Mouse (Mus musculus): Measurements from ENCODE around the gene Slc38a11. TPM values are rescaled to one million over a fixed set of nuclear protein-coding genes. Genes with fewer than 3 reads are reported as not detected.
A peak's percentile ranks its signal among the peaks of the same experiment; 100 is the strongest.

The Slc38a11 gene
- polyA plus RNA-seq, 1 experiment from 2014 or later = 0.31 TPM

DNA sequence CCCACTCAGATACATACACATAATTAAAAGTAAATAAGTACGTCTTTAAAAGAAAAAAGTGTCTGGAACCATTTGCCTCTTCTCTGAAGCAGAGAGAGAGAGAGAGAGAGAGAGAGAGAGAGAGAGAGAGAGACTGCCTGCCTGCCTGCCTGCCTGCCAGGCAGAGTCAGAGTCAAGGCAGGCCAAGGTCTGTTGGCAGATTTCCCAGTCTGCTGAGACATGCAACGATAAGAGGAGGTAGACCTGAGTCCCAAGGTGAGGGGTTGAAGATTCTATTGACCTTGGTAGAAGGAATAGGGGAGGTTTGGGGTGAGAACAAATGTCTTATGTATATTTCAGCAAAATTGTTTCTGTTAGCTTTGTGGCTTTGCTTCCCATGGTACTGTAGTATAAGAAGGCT lies 42.9 kb downstream of the Slc38a11 start:
- 35% methylated on average over 2 of the region's 2 CpGs for WGBS
- Histone ChIP-seq H3K4me3 (replicated peaks) (no peak overlapping the region), H3K4me2 (no peak overlapping the region), H3K9ac (no peak overlapping the region), H3K36me3 (no peaks in the 10 kb centered on the region), H3K27me3 (replicated peaks) (no peaks in the 10 kb centered on the region), H3K27ac (no peak overlapping the region), H3K9me3 (no peaks in the 10 kb centered on the region), H3K4me1 (no peaks in the 10 kb centered on the region)
- ATAC-seq (ENCODE audit: insufficient read depth, low FRiP score, low read depth) = peak; percentile 53

GRCm38 (mm10) chr2:65316721-65317120 lies 47.1 kb downstream of the Slc38a11 start:
- 86% methylated on average over 12 of the region's 12 CpGs for WGBS
- Histone ChIP-seq H3K4me3 (replicated peaks) (no peak overlapping the region), H3K27me3 (replicated peaks) (no peaks in the 10 kb centered on the region), H3K4me2 (no peak overlapping the region), H3K4me1 (no peaks in the 10 kb centered on the region), H3K9ac (no peak overlapping the region), H3K27ac (no peak overlapping the region), H3K9me3 (no peaks in the 10 kb centered on the region), H3K36me3 (no peaks in the 10 kb centered on the region)
- ATAC-seq (ENCODE audit: insufficient read depth, low FRiP score, low read depth) = no peak

DNA sequence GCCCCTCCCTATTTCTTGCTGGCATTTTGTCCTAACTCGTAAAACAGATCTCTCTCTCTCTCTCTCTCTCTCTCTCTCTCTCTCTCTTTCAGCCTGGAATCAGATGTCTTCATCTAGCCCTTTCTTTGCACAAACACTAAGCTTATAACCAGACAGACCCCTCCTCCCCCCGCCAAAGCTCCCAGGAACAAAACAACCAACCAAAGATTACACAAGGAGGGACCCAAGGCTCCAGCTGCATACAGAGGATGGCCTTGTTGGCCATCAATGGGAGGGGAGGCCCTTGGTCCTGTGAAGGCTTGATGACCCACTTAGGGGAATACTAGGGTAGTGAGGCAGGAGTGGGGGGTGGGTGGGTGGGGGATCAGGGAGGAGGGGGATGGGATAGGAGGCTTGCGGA lies 52.6 kb downstream of the Slc38a11 start:
- H3K4me1 ChIP-seq = no peaks in the 10 kb centered on the region
- H3K4me3 ChIP-seq (replicated peaks) = no peak overlapping the region
- H3K36me3 ChIP-seq = no peaks in the 10 kb centered on the region
- no peaks in the 10 kb centered on the region for H3K9me3 ChIP-seq
- H3K4me2 ChIP-seq = no peak overlapping the region
- H3K9ac ChIP-seq = no peak overlapping the region
- H3K27ac ChIP-seq = no peak overlapping the region
- H3K27me3 ChIP-seq (replicated peaks) = no peaks in the 10 kb centered on the region
- ATAC-seq (ENCODE audit: insufficient read depth, low FRiP score, low read depth) = no peak
- 81% methylated on average over 3 of the region's 3 CpGs for WGBS

DNA sequence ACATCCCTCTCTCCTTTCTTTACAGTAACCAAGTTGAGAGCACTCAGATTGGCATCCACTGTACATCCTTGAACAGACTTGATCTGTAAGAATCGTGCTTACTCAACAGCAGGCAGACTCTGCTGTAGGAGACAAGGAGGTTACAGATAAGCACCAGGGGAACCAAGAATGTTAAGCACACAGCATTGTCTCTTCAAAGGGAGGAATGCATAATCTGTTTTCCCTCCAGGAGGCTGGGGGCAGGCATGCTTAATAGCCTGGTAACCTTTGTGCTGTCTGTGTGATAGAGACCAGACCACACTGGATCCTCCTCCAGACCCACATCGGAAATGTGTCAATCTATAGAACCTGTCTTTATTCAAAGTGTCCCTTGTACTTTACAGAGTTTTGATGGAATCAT lies 67.3 kb downstream of the Slc38a11 start:
- Histone ChIP-seq H3K36me3 (no peaks in the 10 kb centered on the region), H3K4me3 (replicated peaks) (no peak overlapping the region), H3K4me1 (0 out of 2 replicates have a peak, but pooled peaks cover 2% of the 10 kb centered on the region), H3K27me3 (replicated peaks) (no peaks in the 10 kb centered on the region), H3K9ac (no peak overlapping the region), H3K4me2 (no peak overlapping the region), H3K27ac (no peak overlapping the region), H3K9me3 (no peaks in the 10 kb centered on the region)
- WGBS = 23% methylated on average over 2 of the region's 2 CpGs
- ATAC-seq (ENCODE audit: insufficient read depth, low FRiP score, low read depth) = no peak

DNA sequence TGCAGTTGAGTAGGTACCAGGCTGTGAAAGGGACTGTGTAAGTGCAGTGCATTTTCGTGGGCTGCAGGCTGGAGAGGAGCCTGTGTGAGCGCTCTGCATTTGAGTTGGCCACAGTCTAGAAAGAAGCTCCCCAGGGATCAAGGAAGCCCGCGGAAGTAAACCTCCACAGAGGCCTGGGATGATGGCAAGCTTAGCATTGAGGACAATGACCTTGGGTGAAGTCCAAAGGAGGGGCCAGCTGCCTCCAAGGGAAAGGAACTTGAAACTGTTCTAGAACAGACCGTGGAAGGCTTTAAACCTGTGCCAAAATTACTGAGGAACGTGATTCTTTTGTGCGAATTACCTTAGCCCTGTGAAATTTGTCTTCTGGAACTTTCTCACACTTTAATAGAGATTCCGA lies 69.7 kb downstream of the Slc38a11 start:
- 67% methylated on average over 8 of the region's 8 CpGs for WGBS
- no peak overlapping the region for H3K9ac ChIP-seq
- H3K27ac ChIP-seq = no peak overlapping the region
- peak; percentile 18; the same call in 1 of the 2 replicates for ATAC-seq (ENCODE audit: insufficient read depth, low FRiP score, low read depth)
- 0 out of 2 replicates have a peak, but pooled peaks cover 2% of the 10 kb centered on the region for H3K4me1 ChIP-seq
- H3K27me3 ChIP-seq (replicated peaks) = no peaks in the 10 kb centered on the region
- H3K9me3 ChIP-seq = no peaks in the 10 kb centered on the region
- no peak overlapping the region for H3K4me3 ChIP-seq (replicated peaks)
- H3K4me2 ChIP-seq = no peak overlapping the region
- H3K36me3 ChIP-seq = no peaks in the 10 kb centered on the region

- H3K27me3 ChIP-seq (replicated peaks) = no peaks in the 10 kb centered on the region
- no peaks in the 10 kb centered on the region for H3K36me3 ChIP-seq
- H3K4me1 ChIP-seq = 0 out of 2 replicates have a peak, but pooled peaks cover 2% of the 10 kb centered on the region
- H3K4me2 ChIP-seq = no peak overlapping the region
- ATAC-seq (ENCODE audit: insufficient read depth, low FRiP score, low read depth) = no peak
- no peak overlapping the region for H3K27ac ChIP-seq
- H3K9me3 ChIP-seq = no peaks in the 10 kb centered on the region
- WGBS = 88% methylated on average over 8 of the region's 8 CpGs
- H3K4me3 ChIP-seq (replicated peaks) = no peak overlapping the region
- H3K9ac ChIP-seq = no peak overlapping the region
These were observed 70.4 kb downstream of the Slc38a11 start for GRCm38 (mm10) chr2:65293411-65293810.

- 82% methylated on average over 4 of the region's 4 CpGs for WGBS
- no peak overlapping the region for H3K9ac ChIP-seq
- H3K9me3 ChIP-seq = no peaks in the 10 kb centered on the region
- H3K4me1 ChIP-seq = 0 out of 2 replicates have a peak, but pooled peaks cover 2% of the 10 kb centered on the region
- no peaks in the 10 kb centered on the region for H3K36me3 ChIP-seq
- no peak overlapping the region for H3K4me2 ChIP-seq
- ATAC-seq (ENCODE audit: insufficient read depth, low FRiP score, low read depth) = no peak
- H3K27me3 ChIP-seq (replicated peaks) = no peaks in the 10 kb centered on the region
- H3K27ac ChIP-seq = no peak overlapping the region
- H3K4me3 ChIP-seq (replicated peaks) = no peak overlapping the region
These were observed 74.1 kb downstream of the Slc38a11 start for GRCm38 (mm10) chr2:65289721-65290120.

DNA sequence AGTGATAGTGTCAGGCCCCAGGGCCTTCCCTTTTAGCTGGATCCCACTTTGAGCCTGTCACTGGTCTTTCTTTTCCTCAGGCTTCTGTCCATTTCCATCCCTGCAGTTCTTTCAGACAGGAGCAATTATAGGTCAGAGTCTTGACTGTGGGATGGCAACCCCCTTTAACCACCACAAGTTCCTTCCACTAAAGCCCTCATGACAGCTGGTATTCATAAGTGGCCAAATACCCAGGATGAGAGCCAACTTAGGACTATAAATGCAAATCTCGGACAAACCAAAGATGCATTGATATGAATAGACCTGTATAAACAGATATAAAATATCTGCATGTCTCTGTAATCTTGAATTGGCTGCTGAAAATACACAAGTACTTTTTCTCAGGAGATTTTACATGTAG lies 75.1 kb downstream of the Slc38a11 start:
- Histone ChIP-seq H3K4me2 (no peak overlapping the region), H3K36me3 (no peaks in the 10 kb centered on the region), H3K4me3 (replicated peaks) (no peak overlapping the region), H3K27me3 (replicated peaks) (no peaks in the 10 kb centered on the region), H3K9me3 (no peaks in the 10 kb centered on the region), H3K9ac (no peak overlapping the region), H3K4me1 (no peaks in the 10 kb centered on the region), H3K27ac (no peak overlapping the region)
- 67% methylated on average over 1 of the region's 1 CpGs for WGBS
- ATAC-seq (ENCODE audit: insufficient read depth, low FRiP score, low read depth) = no peak

GRCm38 (mm10) chr2:65285380-65285779 lies 78.5 kb downstream of the Slc38a11 start:
- H3K27me3 ChIP-seq (replicated peaks) = no peaks in the 10 kb centered on the region
- WGBS = 62% methylated on average over 3 of the region's 3 CpGs
- no peak for ATAC-seq (ENCODE audit: insufficient read depth, low FRiP score, low read depth)
- no peak overlapping the region for H3K9ac ChIP-seq
- H3K4me2 ChIP-seq = no peak overlapping the region
- no peak overlapping the region for H3K4me3 ChIP-seq (replicated peaks)
- no peak overlapping the region for H3K27ac ChIP-seq
- no peaks in the 10 kb centered on the region for H3K9me3 ChIP-seq
- no peaks in the 10 kb centered on the region for H3K4me1 ChIP-seq
- H3K36me3 ChIP-seq = no peaks in the 10 kb centered on the region

DNA sequence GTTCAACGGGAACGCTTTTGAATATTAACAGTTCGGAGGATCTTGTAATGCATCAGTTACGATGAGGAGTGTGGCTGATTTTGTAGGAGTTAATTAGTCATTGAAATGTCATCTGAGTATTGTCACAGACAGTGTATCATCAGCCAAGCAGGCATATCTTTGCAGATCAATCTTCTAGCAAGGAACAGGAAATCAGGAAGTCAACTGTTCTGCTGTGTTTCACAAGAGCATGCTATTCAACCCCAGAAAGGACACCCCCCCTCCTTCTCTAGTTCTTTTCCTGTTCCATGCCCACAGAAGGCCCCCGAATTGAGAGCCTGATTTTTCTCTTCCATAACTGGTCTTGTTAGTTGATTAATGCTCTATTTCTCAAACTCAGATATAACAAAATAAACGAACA lies 80.9 kb downstream of the Slc38a11 start:
- H3K4me3 ChIP-seq (replicated peaks) = no peak overlapping the region

DNA sequence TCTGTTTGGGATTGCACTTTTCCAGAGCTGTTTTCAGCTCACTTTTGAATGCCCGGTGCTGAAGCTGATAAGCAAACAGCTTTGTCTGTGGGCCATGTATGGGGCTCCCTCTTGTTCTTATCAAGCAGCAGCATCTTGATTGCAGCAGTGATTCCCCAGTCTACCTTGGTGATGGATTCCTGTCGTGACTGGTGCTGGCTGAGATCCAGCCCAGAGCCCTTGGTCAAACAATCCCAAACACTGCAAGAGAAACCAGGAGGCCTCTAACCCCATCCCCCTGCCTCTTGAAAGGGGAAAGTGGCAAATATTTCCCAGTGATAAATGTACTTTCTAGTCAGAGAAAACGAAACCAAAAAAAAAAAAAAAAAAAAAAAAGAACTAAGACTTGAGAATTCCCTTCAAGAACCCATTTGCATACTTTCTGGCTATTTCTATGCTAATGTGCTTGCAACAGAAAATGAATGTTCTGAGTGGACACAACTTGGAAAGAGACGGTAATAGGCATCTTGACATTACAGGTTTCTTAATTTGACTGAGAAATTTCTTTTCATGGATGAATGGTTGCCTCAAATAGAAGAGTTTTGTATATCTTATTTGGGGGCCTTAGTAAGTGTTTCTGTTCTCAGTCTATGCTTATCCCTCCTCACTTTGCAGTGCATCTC lies 84.7 kb downstream of the Slc38a11 start:
- Histone ChIP-seq H3K36me3 (no peaks in the 10 kb centered on the region), H3K4me2 (no peak overlapping the region), H3K9me3 (no peaks in the 10 kb centered on the region), H3K27ac (no peak overlapping the region), H3K27me3 (replicated peaks) (no peaks in the 10 kb centered on the region), H3K4me3 (replicated peaks) (no peak overlapping the region), H3K4me1 (0 out of 2 replicates have a peak, but pooled peaks cover 3% of the 10 kb centered on the region), H3K9ac (no peak overlapping the region)
- 19% methylated on average over 4 of the region's 4 CpGs for WGBS
- no peak for ATAC-seq (ENCODE audit: insufficient read depth, low FRiP score, low read depth)

More for the DNA sequence above, 80.9 kb downstream of the Slc38a11 start:
- H3K9ac ChIP-seq = no peak overlapping the region
- WGBS = 83% methylated on average over 6 of the region's 6 CpGs
- H3K4me1 ChIP-seq = 0 out of 2 replicates have a peak, but pooled peaks cover 3% of the 10 kb centered on the region
- no peaks in the 10 kb centered on the region for H3K36me3 ChIP-seq
- no peaks in the 10 kb centered on the region for H3K9me3 ChIP-seq
- H3K27me3 ChIP-seq (replicated peaks) = no peaks in the 10 kb centered on the region
- no peak for ATAC-seq (ENCODE audit: insufficient read depth, low FRiP score, low read depth)
- no peak overlapping the region for H3K4me2 ChIP-seq
- H3K27ac ChIP-seq = no peak overlapping the region

DNA sequence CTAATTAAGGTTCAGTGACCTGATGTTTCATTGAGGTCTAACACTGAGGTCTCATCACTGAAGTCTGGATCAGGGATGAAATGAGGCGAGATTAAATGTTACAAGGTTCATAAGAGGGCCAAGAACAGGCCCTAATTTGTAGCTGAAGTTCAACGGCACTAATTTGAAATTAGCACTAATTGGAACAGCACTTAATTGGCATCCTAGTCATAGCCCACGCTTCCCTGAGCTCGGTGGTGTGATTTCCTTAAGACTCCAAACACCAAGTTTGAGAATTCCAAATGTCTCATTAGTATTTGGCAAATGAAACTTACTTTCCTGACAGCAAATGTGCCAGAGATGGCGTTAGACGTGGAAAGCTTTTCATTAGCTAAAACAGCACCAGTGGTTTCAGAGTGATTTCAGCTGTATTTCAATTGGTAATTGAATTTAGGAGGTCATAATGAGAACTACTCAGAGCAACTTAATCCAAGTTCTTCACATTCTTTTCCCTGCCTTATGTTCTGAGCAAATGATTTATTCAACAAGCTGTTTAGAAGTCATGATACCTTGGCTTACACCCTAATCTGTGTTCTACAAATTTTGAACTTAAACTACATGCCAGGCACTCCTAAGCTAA lies 88.3 kb downstream of the Slc38a11 start:
- Histone ChIP-seq H3K4me2 (no peak overlapping the region), H3K27ac (no peak overlapping the region), H3K36me3 (no peaks in the 10 kb centered on the region), H3K9ac (no peak overlapping the region), H3K9me3 (no peaks in the 10 kb centered on the region), H3K4me3 (replicated peaks) (no peak overlapping the region), H3K27me3 (replicated peaks) (no peaks in the 10 kb centered on the region), H3K4me1 (0 out of 2 replicates have a peak, but pooled peaks cover 3% of the 10 kb centered on the region)
- 80% methylated on average over 6 of the region's 6 CpGs for WGBS
- ATAC-seq (ENCODE audit: insufficient read depth, low FRiP score, low read depth) = no peak
